Mouse (Mus musculus): ENCODE measurements around the gene Klf7. TPM values are rescaled to one million over a fixed set of nuclear protein-coding genes. Genes with fewer than 3 reads are reported as not detected.

Gene Klf7
- 9.9 TPM for polyA plus RNA-seq (2014; fragmentation: Illumina TruSeq; extraction: RNeasy Lipid Tissue Mini Kit (QIAGEN cat#74804); ENCODE audit: low replicate concordance)

GRCm38 (mm10) chr1:64121559-64122465, at the start of gene Klf7:
Gene Klf7 (minus strand): TSS chr1:64122282.

